Mouse (Mus musculus) CH12.LX (cell line): ENCODE data around the gene Lpar5. TPM values are rescaled to one million over a fixed set of nuclear protein-coding genes. Genes with fewer than 3 reads are reported as not detected.

ENCODE experiments used
- DNase-seq: peaks from one replicate; pipeline ENCODE4 v3.0.0-alpha.2; 2013; ENCODE audit errors: extremely low read depth
- H3K27ac ChIP-seq: 2 replicates; pipeline ENCODE4 v1.5.1; 2012; ENCODE audit warnings: low read depth, mild to moderate bottlenecking, control low read depth, moderate library complexity; ENCODE audit not compliant: insufficient read depth
- H3K27me3 ChIP-seq: replicated peaks from 2 replicates; pipeline ENCODE3; 2012; ENCODE audit warnings: inconsistent platforms
- H3K36me3 ChIP-seq, 2 experiments: replicated peaks in 1 of 2; 2 replicates each; pipeline versions ENCODE3 to v1.6.1; 2012; ENCODE audit warnings: inconsistent platforms in 1 of 2, low read length in 1 of 2, mild to moderate bottlenecking in 1 of 2, mixed read lengths in 1 of 2, moderate library complexity in 1 of 2; ENCODE audit not compliant: control insufficient read depth in 1 of 2, insufficient read depth in 1 of 2
- H3K4me1 ChIP-seq, 2 experiments: 2 replicates each; pipeline ENCODE4 v1.6.1; 2012; ENCODE audit warnings: inconsistent platforms in 1 of 2, moderate library complexity in 1 of 2; ENCODE audit not compliant: insufficient read depth in 2 of 2, control insufficient read depth in 1 of 2
- H3K4me2 ChIP-seq: 2 replicates; pipeline ENCODE4 v1.6.1; 2012; ENCODE audit warnings: low read depth, mild to moderate bottlenecking, control low read depth; ENCODE audit not compliant: poor library complexity, insufficient read depth, severe bottlenecking
- H3K4me3 ChIP-seq, 3 experiments: fragments of 150-350 bp in 1 of 3; sonication (generic) in 1 of 3; replicated peaks in 1 of 3; 2 replicates each; pipeline versions ENCODE3 to v1.5.1; 2011 to 2012; ENCODE audit warnings: low read depth in 2 of 3, low read length in 2 of 3, mild to moderate bottlenecking in 2 of 3, moderate library complexity in 2 of 3, control low read depth in 1 of 3, improper control_type of control experiment in 1 of 3, inconsistent platforms in 1 of 3, mixed read lengths in 1 of 3; ENCODE audit not compliant: poor library complexity in 1 of 3
- H3K79me2 ChIP-seq: replicated peaks from 2 replicates; pipeline ENCODE4 v1.6.1; 2012; ENCODE audit warnings: mild to moderate bottlenecking, moderate library complexity; ENCODE audit not compliant: control insufficient read depth, poor library complexity, insufficient read depth, severe bottlenecking; ENCODE audit errors: extremely low read depth
- H3K9ac ChIP-seq: 2 replicates; pipeline ENCODE4 v1.6.1; 2012; ENCODE audit warnings: low read depth, mild to moderate bottlenecking, control low read depth, moderate library complexity; ENCODE audit not compliant: insufficient read depth
- H3K9me3 ChIP-seq: replicated peaks from 2 replicates; pipeline ENCODE3; 2012; ENCODE audit warnings: low read length, inconsistent platforms, mixed read lengths
- BHLHE40 ChIP-seq: IDR thresholded peaks from 2 replicates; pipeline ENCODE4 v1.6.1; 2011; ENCODE audit warnings: mild to moderate bottlenecking, low read depth, low read length, improper control_type of control experiment
- CHD2 ChIP-seq: IDR thresholded peaks from 2 replicates; pipeline ENCODE4 v1.6.1; 2011; ENCODE audit warnings: low read length, improper control_type of control experiment
- CTCF ChIP-seq, 2 experiments: IDR thresholded peaks in 1 of 2; conservative IDR thresholded peaks in 1 of 2; 2 replicates each; pipeline ENCODE4 v1.5.1; 2011 to 2012; ENCODE audit warnings: low read depth in 2 of 2, low read length in 2 of 2, improper control_type of control experiment in 1 of 2, inconsistent platforms in 1 of 2, mild to moderate bottlenecking in 1 of 2, moderate library complexity in 1 of 2
- E2F4 ChIP-seq: IDR thresholded peaks from 2 replicates; pipeline ENCODE4 v1.6.1; 2011; ENCODE audit warnings: low read depth, low read length, improper control_type of control experiment; ENCODE audit not compliant: insufficient replicate concordance
- ETS1 ChIP-seq: conservative IDR thresholded peaks from 2 replicates; pipeline ENCODE4 v1.6.1; 2012; ENCODE audit warnings: low read depth, mild to moderate bottlenecking, inconsistent platforms, low read length, improper control_type of control experiment, moderate library complexity
- GABPA ChIP-seq: IDR thresholded peaks from 2 replicates; pipeline ENCODE4 v1.6.1; 2012; ENCODE audit warnings: low read depth, low read length, improper control_type of control experiment, inconsistent platforms; ENCODE audit not compliant: insufficient replicate concordance
- IRF4 ChIP-seq: IDR thresholded peaks from 2 replicates; pipeline ENCODE4 v1.6.1; 2014; ENCODE audit warnings: low read depth, mild to moderate bottlenecking, inconsistent platforms, low read length, improper control_type of control experiment
- MAX ChIP-seq: IDR thresholded peaks from 2 replicates; pipeline ENCODE4 v1.6.1; 2011; ENCODE audit warnings: low read length, improper control_type of control experiment
- MEF2A ChIP-seq: IDR thresholded peaks from 2 replicates; pipeline ENCODE4 v1.6.1; 2014; ENCODE audit warnings: low read depth, mild to moderate bottlenecking, inconsistent platforms, low read length, improper control_type of control experiment, borderline replicate concordance
- MXI1 ChIP-seq: IDR thresholded peaks from 2 replicates; pipeline ENCODE4 v1.6.1; 2011; ENCODE audit warnings: mild to moderate bottlenecking, low read depth, low read length, improper control_type of control experiment
- NELFE ChIP-seq: IDR thresholded peaks from 2 replicates; pipeline ENCODE4 v1.6.1; 2011; ENCODE audit warnings: low read depth, low read length, improper control_type of control experiment
- PAX5 ChIP-seq: IDR thresholded peaks from 2 replicates; pipeline ENCODE4 v1.6.1; 2012; ENCODE audit warnings: low read length, inconsistent platforms, mixed read lengths
- POLR2A ChIP-seq: IDR thresholded peaks from 2 replicates; pipeline ENCODE4 v1.6.1; 2011; ENCODE audit warnings: low read depth, mild to moderate bottlenecking, improper control_type of control experiment, low read length
- RCOR1 ChIP-seq: conservative IDR thresholded peaks from 2 replicates; pipeline ENCODE4 v1.6.1; 2012; ENCODE audit warnings: low read depth, mild to moderate bottlenecking, inconsistent platforms, low read length, improper control_type of control experiment
- TBP ChIP-seq: conservative IDR thresholded peaks from 2 replicates; pipeline ENCODE4 v1.6.1; 2011; ENCODE audit warnings: low read depth, low read length, improper control_type of control experiment
- USF1 ChIP-seq: IDR thresholded peaks from 2 replicates; pipeline ENCODE4 v1.6.1; 2014; ENCODE audit warnings: low read depth, mild to moderate bottlenecking, inconsistent platforms, low read length, improper control_type of control experiment
- ZKSCAN1 ChIP-seq: IDR thresholded peaks from 2 replicates; pipeline ENCODE4 v1.6.1; 2012; ENCODE audit warnings: low read depth, inconsistent platforms, low read length, improper control_type of control experiment, borderline replicate concordance
- dilution Hi-C: fragments of 300-500 bp; cut with MboI; formaldehyde crosslinking; loops from 2 replicates; pipeline ENCODE4 v1.14.3; 2020; ENCODE audit warnings: low sequenced_read_pairs; ENCODE audit not compliant: extremely low pct_unique_long_range_greater_than_20kb, extremely low pct_ligation_motif_present
- in situ Hi-C: fragments of 300-500 bp; cut with MboI; formaldehyde crosslinking; loops from 3 replicates; pipeline ENCODE4 v1.14.3; 2019; ENCODE audit warnings: low sequenced_read_pairs, low pct_ligation_motif_present, low pct_unique_long_range_greater_than_20kb, mixed read lengths
- polyA plus RNA-seq: library from polyadenylated mRNA; unstranded; fragments of >175 nt; gene quantifications from 2 replicates; pipeline ENCODE4 v1.2.1, GENCODE M21; 2012; ENCODE audit warnings: low read depth; ENCODE audit not compliant: insufficient read length
- total RNA-seq, 2 experiments: library from RNA; depleted of rRNA; stranded (reverse); fragments of 300-350 nt in 1 of 2; fragments of >200 nt in 1 of 2; gene quantifications; 2 replicates each; pipeline ENCODE4 v1.2.3; 2012 to 2014

The Lpar5 gene
- total and polyA plus RNA-seq, 3 experiments, result 4.5 to 25.9 (median 4.8) TPM

- Histone ChIP-seq H3K9ac (no peak overlapping the region), H3K27ac (no peak overlapping the region), H3K9me3 (no peaks in the 10 kb centered on the region), H3K36me3 (peaks cover under 1 to 22% of the 10 kb centered on the region in 2 experiments), H3K4me2 (no peak overlapping the region), H3K27me3 (no peaks in the 10 kb centered on the region), H3K4me3 (no peak overlapping the region), H3K79me2 (no peaks in the 10 kb centered on the region), H3K4me1 (peaks cover 6 to 18% of the 10 kb centered on the region in 2 experiments)
- dilution Hi-C loops (no loop called here), in situ Hi-C loops (no loop called here)
- TF ChIP-seq IRF4 (no peak), TBP (no peak), E2F4 (no peak), CHD2 (no peak), MAX (no peak), RCOR1 (no peak), ETS1 (no peak), PAX5 (no peak)
- DNase-seq, result no peak
These were observed 20.2 kb downstream of the Lpar5 start for GRCm38 (mm10) chr6:125087937-125088336.

- H3K4me1 ChIP-seq, result peaks cover 6 to 18% of the 10 kb centered on the region in 2 experiments
- no peaks in the 10 kb centered on the region for H3K27me3 ChIP-seq
- TF ChIP-seq MEF2A (no peak), GABPA (no peak), IRF4 (no peak), ZKSCAN1 (no peak), MXI1 (no peak), CTCF (conservative IDR thresholded peaks at IDR 0.05 in 1 of 2, IDR thresholded peaks at IDR 0.05 in 1 of 2; ENCODE audit: low read depth in 2 of 2, low read length in 2 of 2) (no peak; a peak in 1 of 4 replicates), USF1 (no peak), POLR2A (no peak), NELFE (no peak), BHLHE40 (no peak)
- TF ChIP-seq, all 38 proteins: peak for 0
- in situ Hi-C loops, result no loop called here
- Histone ChIP-seq H3K27ac (no peak overlapping the region), H3K9ac (no peak overlapping the region), H3K36me3 (peaks cover 0 to 14% of the 10 kb centered on the region in 2 experiments), H3K79me2 (no peaks in the 10 kb centered on the region), H3K4me3 (no peak overlapping the region), H3K9me3 (no peaks in the 10 kb centered on the region), H3K4me2 (no peak overlapping the region)
- dilution Hi-C loops, result no loop called here
- no peak for DNase-seq
These were observed 21.0 kb downstream of the Lpar5 start for GRCm38 (mm10) chr6:125088561-125089321.
